Mouse (Mus musculus): ENCODE data around the gene Tsen2.

- TF ChIP-seq CTCF (IDR thresholded peaks at IDR 0.05; ENCODE audit: extremely low read depth, insufficient read depth, low read length) (no peak), POLR2A (IDR thresholded peaks at IDR 0.05; ENCODE audit: extremely low read depth, insufficient read depth, low read length) (no peak)
Measured at GRCm38 (mm10) chr6:115521923-115522322, 22.5 kb upstream of the Tsen2 start.
